Mouse (Mus musculus): ENCODE measurements around the gene Miga1. TPM values are rescaled to one million over a fixed set of nuclear protein-coding genes. Genes with fewer than 3 reads are reported as not detected.

Miga1 gene
- polyA plus RNA-seq, 1 experiment from 2014 or later, result 3.6 TPM

DNA sequence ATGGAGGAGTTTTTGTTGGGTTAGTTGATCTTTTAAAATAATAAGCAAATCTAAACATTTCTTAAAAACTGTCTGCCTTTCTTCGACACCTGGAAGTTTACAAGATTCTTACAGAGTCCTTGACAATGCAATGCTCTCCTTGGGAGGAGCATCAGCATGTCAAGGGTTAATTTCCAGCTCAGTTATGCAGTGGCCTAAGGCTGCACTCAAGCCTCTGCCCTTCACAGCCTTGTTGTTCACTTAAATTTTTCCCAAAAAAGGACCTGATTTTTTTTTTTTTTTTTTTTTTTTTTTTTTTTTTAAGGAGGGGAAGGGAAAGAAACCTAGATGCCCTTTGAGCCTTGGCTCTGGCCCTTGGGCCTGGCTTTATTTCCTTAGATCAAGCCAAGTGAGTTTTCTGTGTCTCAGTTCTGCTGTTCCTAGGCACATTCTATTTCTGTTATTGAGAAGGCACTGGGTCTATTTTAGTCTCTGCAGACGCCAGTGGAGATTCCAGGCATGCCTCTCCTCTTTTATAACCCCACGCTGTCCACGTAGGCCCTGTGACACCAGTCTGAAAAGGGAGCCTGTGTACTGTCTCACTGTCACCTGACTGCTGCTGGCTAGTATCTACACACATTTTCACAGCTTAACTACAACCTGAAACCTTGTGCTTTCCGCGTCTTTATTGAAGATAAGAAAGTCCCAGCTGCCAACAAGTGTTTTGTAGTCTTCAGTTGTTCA, 36.0 kb downstream of the Miga1 start:
- Histone ChIP-seq H3K4me2 (replicated peaks; ENCODE audit: low read depth) (no peak overlapping the region), H3K27ac (replicated peaks) (peak overlapping the region; percentile 79), H3K9ac (ENCODE audit: low read length) (no peak overlapping the region), H3K27me3 (ENCODE audit: control insufficient read depth, insufficient read depth, low read length) (no peaks in the 10 kb centered on the region), H3K36me3 (ENCODE audit: control insufficient read depth, insufficient read depth, low read length) (no peaks in the 10 kb centered on the region), H3K9me3 (ENCODE audit: control insufficient read depth, low read length) (no peaks in the 10 kb centered on the region), H3K4me3 (ENCODE audit: low read depth, low read length) (no peak overlapping the region), H3K4me1 (replicated peaks; ENCODE audit: control insufficient read depth, insufficient read depth) (peaks cover 7% of the 10 kb centered on the region; the same call in 1 of the 2 replicates)
- 42% methylated on average over 6 of the region's 6 CpGs for WGBS
- DNase-seq (ENCODE audit: low spot score) (no peak), ATAC-seq (ENCODE audit: low FRiP score, low TSS enrichment) (peak; percentile 40; the same call in 1 of the 2 replicates)
- TF ChIP-seq CTCF (IDR thresholded peaks at IDR 0.05; ENCODE audit: low read depth), result no peak
- TF ChIP-seq EP300 (optimal IDR thresholded peaks at IDR 0.05), result no peak

DNA sequence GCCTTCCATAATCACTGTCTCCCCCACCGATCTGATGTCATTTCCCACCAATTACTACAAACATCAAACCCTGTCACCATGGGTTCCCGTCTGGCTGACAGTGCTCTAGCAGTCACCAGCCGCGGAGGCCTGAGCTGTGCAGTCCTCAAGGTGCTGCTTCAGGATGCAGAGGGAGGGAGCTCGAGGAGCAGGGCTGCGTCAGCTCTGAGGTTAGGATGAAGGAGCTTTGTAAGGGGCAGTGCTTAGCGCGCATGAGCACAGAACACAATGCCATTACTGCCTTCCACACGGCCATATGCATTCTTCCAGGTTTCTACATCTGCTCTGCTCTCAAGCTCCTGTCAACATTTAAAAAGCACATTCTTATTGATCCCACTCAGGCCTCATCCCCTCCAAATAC, 37.2 kb downstream of the Miga1 start:
- no peak overlapping the region for H3K4me2 ChIP-seq (replicated peaks; ENCODE audit: low read depth)
- TF ChIP-seq EP300 (optimal IDR thresholded peaks at IDR 0.05), result no peak
- TF ChIP-seq CTCF (IDR thresholded peaks at IDR 0.05; ENCODE audit: low read depth), result no peak
- H3K36me3 ChIP-seq (ENCODE audit: control insufficient read depth, insufficient read depth, low read length), result no peaks in the 10 kb centered on the region
- H3K27ac ChIP-seq (replicated peaks), result peak overlapping the region; percentile 63; the same call in 1 of the 2 replicates
- no peak overlapping the region for H3K9ac ChIP-seq (ENCODE audit: low read length)
- H3K4me1 ChIP-seq (replicated peaks; ENCODE audit: control insufficient read depth, insufficient read depth), result 0 out of 2 replicates have a peak, but pooled peaks cover 2% of the 10 kb centered on the region
- no peaks in the 10 kb centered on the region for H3K9me3 ChIP-seq (ENCODE audit: control insufficient read depth, low read length)
- no peak for ATAC-seq (ENCODE audit: low FRiP score, low TSS enrichment)
- DNase-seq (ENCODE audit: low spot score), result no peak
- 57% methylated on average over 9 of the region's 9 CpGs for WGBS
- no peak overlapping the region for H3K4me3 ChIP-seq (ENCODE audit: low read depth, low read length)
- no peaks in the 10 kb centered on the region for H3K27me3 ChIP-seq (ENCODE audit: control insufficient read depth, insufficient read depth, low read length)

DNA sequence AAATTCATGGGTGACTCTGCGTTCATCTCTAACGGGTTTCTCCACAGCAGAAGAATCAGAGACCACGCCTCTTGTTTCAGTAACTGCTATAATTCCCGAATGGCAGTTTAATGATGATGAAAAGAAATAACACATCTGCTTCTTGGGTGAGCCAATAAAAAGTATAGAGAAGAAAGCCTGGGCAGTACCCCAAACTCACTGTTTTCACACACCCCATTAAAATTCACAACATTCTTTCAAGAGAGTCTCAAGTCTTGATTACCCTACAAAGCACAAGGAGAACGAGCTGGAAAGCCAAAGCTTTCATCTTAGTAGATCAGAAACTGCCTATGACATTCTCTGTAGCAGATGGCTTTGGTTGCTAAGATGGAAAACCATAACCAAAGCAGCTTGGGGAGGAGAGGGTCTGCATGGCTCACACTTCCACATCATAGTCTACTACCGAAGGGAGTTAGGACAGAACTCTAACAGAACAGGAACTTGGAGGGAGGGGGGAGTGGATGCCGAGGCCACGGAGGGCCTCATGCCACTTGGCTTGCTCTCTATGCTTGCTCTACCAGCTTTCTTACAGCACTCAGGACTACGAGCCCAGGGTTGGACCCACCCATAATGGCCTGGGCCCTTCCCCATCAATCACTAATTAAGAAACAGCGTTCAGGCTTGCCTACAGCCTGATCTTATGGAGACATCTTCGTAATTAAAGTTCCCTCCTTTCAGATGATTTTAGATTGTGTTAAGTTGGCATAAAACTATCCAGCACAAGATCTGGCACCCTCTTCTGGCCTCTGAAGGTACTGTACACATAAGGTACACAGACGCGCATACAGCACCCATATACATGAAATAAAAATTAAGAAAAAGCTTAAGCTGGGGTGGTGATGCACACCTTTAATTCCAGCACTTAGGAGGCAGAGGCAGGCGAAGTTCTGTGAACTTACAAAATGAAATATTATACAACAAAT, 39.5 kb downstream of the Miga1 start:
- Histone ChIP-seq H3K36me3 (ENCODE audit: control insufficient read depth, insufficient read depth, low read length) (no peaks in the 10 kb centered on the region), H3K27ac (replicated peaks) (no peak overlapping the region), H3K9ac (ENCODE audit: low read length) (no peak overlapping the region), H3K4me3 (ENCODE audit: low read depth, low read length) (no peak overlapping the region), H3K4me2 (replicated peaks; ENCODE audit: low read depth) (no peak overlapping the region), H3K4me1 (replicated peaks; ENCODE audit: control insufficient read depth, insufficient read depth) (0 out of 2 replicates have a peak, but pooled peaks cover 2% of the 10 kb centered on the region), H3K9me3 (ENCODE audit: control insufficient read depth, low read length) (no peaks in the 10 kb centered on the region), H3K27me3 (ENCODE audit: control insufficient read depth, insufficient read depth, low read length) (no peaks in the 10 kb centered on the region)
- WGBS, result 77% methylated on average over 14 of the region's 14 CpGs
- ATAC-seq (ENCODE audit: low FRiP score, low TSS enrichment), result no peak
- TF ChIP-seq EP300 (optimal IDR thresholded peaks at IDR 0.05) (no peak), CTCF (IDR thresholded peaks at IDR 0.05; ENCODE audit: low read depth) (peak; percentile 58)
- no peak for DNase-seq (ENCODE audit: low spot score)

DNA sequence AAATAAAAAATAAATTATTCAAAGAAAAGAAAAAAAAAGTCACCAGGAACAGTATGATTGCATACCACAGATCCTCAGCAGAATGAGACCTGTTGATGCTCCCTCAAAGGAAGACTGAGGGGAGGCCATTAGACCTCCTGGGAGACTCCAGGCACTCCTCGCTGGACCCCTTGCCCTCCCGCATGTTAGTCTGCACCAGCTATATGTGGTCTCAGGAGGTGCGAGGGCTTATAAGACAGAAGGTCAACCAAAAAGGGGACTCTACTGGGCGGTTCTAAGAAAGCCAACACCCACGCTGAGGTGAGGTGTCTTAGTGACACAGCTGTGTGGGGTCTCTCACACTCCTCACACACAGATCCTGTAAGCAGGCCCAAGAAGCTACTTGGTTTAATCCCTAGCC, 44.3 kb downstream of the Miga1 start:
- Histone ChIP-seq H3K4me2 (replicated peaks; ENCODE audit: low read depth) (no peak overlapping the region), H3K36me3 (ENCODE audit: control insufficient read depth, insufficient read depth, low read length) (no peaks in the 10 kb centered on the region), H3K27ac (replicated peaks) (no peak overlapping the region), H3K4me3 (ENCODE audit: low read depth, low read length) (no peak overlapping the region), H3K9me3 (ENCODE audit: control insufficient read depth, low read length) (no peaks in the 10 kb centered on the region), H3K27me3 (ENCODE audit: control insufficient read depth, insufficient read depth, low read length) (no peaks in the 10 kb centered on the region), H3K4me1 (replicated peaks; ENCODE audit: control insufficient read depth, insufficient read depth) (no peaks in the 10 kb centered on the region), H3K9ac (ENCODE audit: low read length) (no peak overlapping the region)
- no peak for ATAC-seq (ENCODE audit: low FRiP score, low TSS enrichment)
- no peak for TF ChIP-seq EP300 (optimal IDR thresholded peaks at IDR 0.05)
- no peak for TF ChIP-seq CTCF (IDR thresholded peaks at IDR 0.05; ENCODE audit: low read depth)
- DNase-seq (ENCODE audit: low spot score), result no peak
- WGBS, result 92% methylated on average over 5 of the region's 5 CpGs

DNA sequence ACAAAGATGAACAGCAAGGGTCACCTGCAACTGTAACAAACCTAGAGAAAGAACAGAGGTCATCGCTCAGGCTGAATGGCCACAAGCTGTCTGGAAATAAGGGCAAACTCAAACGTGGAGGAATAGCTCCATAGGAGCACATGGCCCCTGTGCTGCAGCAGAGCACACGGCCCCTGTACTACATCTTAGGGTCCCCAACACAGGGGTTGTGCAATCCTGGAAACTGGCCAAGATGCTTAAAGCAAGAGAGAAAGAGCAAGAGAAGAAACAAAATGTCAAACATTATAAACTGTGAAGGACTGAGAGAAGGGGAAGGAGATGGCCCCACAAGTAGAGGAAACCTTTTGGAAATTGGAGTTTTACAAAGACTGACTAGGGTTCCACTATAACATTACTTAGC, 45.8 kb downstream of the Miga1 start:
- H3K4me1 ChIP-seq (replicated peaks; ENCODE audit: control insufficient read depth, insufficient read depth), result no peaks in the 10 kb centered on the region
- no peaks in the 10 kb centered on the region for H3K27me3 ChIP-seq (ENCODE audit: control insufficient read depth, insufficient read depth, low read length)
- H3K9me3 ChIP-seq (ENCODE audit: control insufficient read depth, low read length), result no peaks in the 10 kb centered on the region
- no peak overlapping the region for H3K4me3 ChIP-seq (ENCODE audit: low read depth, low read length)
- TF ChIP-seq CTCF (IDR thresholded peaks at IDR 0.05; ENCODE audit: low read depth), result no peak
- no peak for TF ChIP-seq EP300 (optimal IDR thresholded peaks at IDR 0.05)
- no peak overlapping the region for H3K9ac ChIP-seq (ENCODE audit: low read length)
- H3K4me2 ChIP-seq (replicated peaks; ENCODE audit: low read depth), result no peak overlapping the region
- DNase-seq (ENCODE audit: low spot score), result no peak
- H3K27ac ChIP-seq (replicated peaks), result no peak overlapping the region
- H3K36me3 ChIP-seq (ENCODE audit: control insufficient read depth, insufficient read depth, low read length), result no peaks in the 10 kb centered on the region
- ATAC-seq (ENCODE audit: low FRiP score, low TSS enrichment), result no peak
- WGBS, result 61% methylated on average over 3 of the region's 3 CpGs

Measured in stomach, postnatal 0 days (tissue).